Mouse (Mus musculus) CH12.LX (cell line): ENCODE measurements around the gene Gm49320. TPM values are rescaled to one million over a fixed set of nuclear protein-coding genes. Genes with fewer than 3 reads are reported as not detected.
A peak's percentile ranks its signal among the peaks of the same experiment; 100 is the strongest.

Experiments
- DNase-seq: peaks from one replicate; pipeline ENCODE4 v3.0.0-alpha.2; 2013; ENCODE audit errors: extremely low read depth
- H3K27ac ChIP-seq: 2 replicates; pipeline ENCODE4 v1.5.1; 2012; ENCODE audit warnings: low read depth, mild to moderate bottlenecking, control low read depth, moderate library complexity; ENCODE audit not compliant: insufficient read depth
- H3K27me3 ChIP-seq: replicated peaks from 2 replicates; pipeline ENCODE3; 2012; ENCODE audit warnings: inconsistent platforms
- H3K36me3 ChIP-seq, 2 experiments: replicated peaks in 1 of 2; 2 replicates each; pipeline versions ENCODE3 to v1.6.1; 2012; ENCODE audit warnings: inconsistent platforms in 1 of 2, low read length in 1 of 2, mild to moderate bottlenecking in 1 of 2, mixed read lengths in 1 of 2, moderate library complexity in 1 of 2; ENCODE audit not compliant: control insufficient read depth in 1 of 2, insufficient read depth in 1 of 2
- H3K4me1 ChIP-seq, 2 experiments: 2 replicates each; pipeline ENCODE4 v1.6.1; 2012; ENCODE audit warnings: inconsistent platforms in 1 of 2, moderate library complexity in 1 of 2; ENCODE audit not compliant: insufficient read depth in 2 of 2, control insufficient read depth in 1 of 2
- H3K4me2 ChIP-seq: 2 replicates; pipeline ENCODE4 v1.6.1; 2012; ENCODE audit warnings: low read depth, mild to moderate bottlenecking, control low read depth; ENCODE audit not compliant: poor library complexity, insufficient read depth, severe bottlenecking
- H3K4me3 ChIP-seq, 3 experiments: fragments of 150-350 bp in 1 of 3; sonication (generic) in 1 of 3; replicated peaks in 1 of 3; 2 replicates each; pipeline versions ENCODE3 to v1.5.1; 2011 to 2012; ENCODE audit warnings: low read depth in 2 of 3, low read length in 2 of 3, mild to moderate bottlenecking in 2 of 3, moderate library complexity in 2 of 3, control low read depth in 1 of 3, improper control_type of control experiment in 1 of 3, inconsistent platforms in 1 of 3, mixed read lengths in 1 of 3; ENCODE audit not compliant: poor library complexity in 1 of 3
- H3K79me2 ChIP-seq: replicated peaks from 2 replicates; pipeline ENCODE4 v1.6.1; 2012; ENCODE audit warnings: mild to moderate bottlenecking, moderate library complexity; ENCODE audit not compliant: control insufficient read depth, poor library complexity, insufficient read depth, severe bottlenecking; ENCODE audit errors: extremely low read depth
- H3K9ac ChIP-seq: 2 replicates; pipeline ENCODE4 v1.6.1; 2012; ENCODE audit warnings: low read depth, mild to moderate bottlenecking, control low read depth, moderate library complexity; ENCODE audit not compliant: insufficient read depth
- H3K9me3 ChIP-seq: replicated peaks from 2 replicates; pipeline ENCODE3; 2012; ENCODE audit warnings: low read length, inconsistent platforms, mixed read lengths
- BHLHE40 ChIP-seq: IDR thresholded peaks from 2 replicates; pipeline ENCODE4 v1.6.1; 2011; ENCODE audit warnings: mild to moderate bottlenecking, low read depth, low read length, improper control_type of control experiment
- ELF1 ChIP-seq: IDR thresholded peaks from 2 replicates; pipeline ENCODE4 v1.6.1; 2014; ENCODE audit warnings: low read depth, mild to moderate bottlenecking, inconsistent platforms, low read length, improper control_type of control experiment
- HCFC1 ChIP-seq: IDR thresholded peaks from 2 replicates; pipeline ENCODE4 v1.6.1; 2012; ENCODE audit warnings: low read depth, mild to moderate bottlenecking, inconsistent platforms, low read length, improper control_type of control experiment
- MXI1 ChIP-seq: IDR thresholded peaks from 2 replicates; pipeline ENCODE4 v1.6.1; 2011; ENCODE audit warnings: mild to moderate bottlenecking, low read depth, low read length, improper control_type of control experiment
- NRF1 ChIP-seq: IDR thresholded peaks from 2 replicates; pipeline ENCODE4 v1.6.1; 2014; ENCODE audit warnings: low read depth, mild to moderate bottlenecking, inconsistent platforms, low read length, improper control_type of control experiment, moderate library complexity
- POLR2AphosphoS2 ChIP-seq: IDR thresholded peaks from 2 replicates; pipeline ENCODE4 v1.6.1; 2011; ENCODE audit warnings: low read depth, low read length, improper control_type of control experiment
- SIN3A ChIP-seq: IDR thresholded peaks from 2 replicates; pipeline ENCODE4 v1.6.1; 2012; ENCODE audit warnings: low read length, improper control_type of control experiment, inconsistent platforms
- TBP ChIP-seq: conservative IDR thresholded peaks from 2 replicates; pipeline ENCODE4 v1.6.1; 2011; ENCODE audit warnings: low read depth, low read length, improper control_type of control experiment
- TCF12 ChIP-seq: IDR thresholded peaks from 2 replicates; pipeline ENCODE4 v1.6.1; 2014; ENCODE audit warnings: low read depth, mild to moderate bottlenecking, inconsistent platforms, low read length, improper control_type of control experiment
- UBTF ChIP-seq: IDR thresholded peaks from 2 replicates; pipeline ENCODE4 v1.6.1; 2012; ENCODE audit warnings: low read depth, mild to moderate bottlenecking, inconsistent platforms, low read length, improper control_type of control experiment, moderate library complexity
- ZC3H11A ChIP-seq: IDR thresholded peaks from 2 replicates; pipeline ENCODE4 v1.6.1; 2012; ENCODE audit warnings: low read depth, mild to moderate bottlenecking, inconsistent platforms, low read length, improper control_type of control experiment
- dilution Hi-C: fragments of 300-500 bp; cut with MboI; formaldehyde crosslinking; loops from 2 replicates; pipeline ENCODE4 v1.14.3; 2020; ENCODE audit warnings: low sequenced_read_pairs; ENCODE audit not compliant: extremely low pct_unique_long_range_greater_than_20kb, extremely low pct_ligation_motif_present
- in situ Hi-C: fragments of 300-500 bp; cut with MboI; formaldehyde crosslinking; loops from 3 replicates; pipeline ENCODE4 v1.14.3; 2019; ENCODE audit warnings: low sequenced_read_pairs, low pct_ligation_motif_present, low pct_unique_long_range_greater_than_20kb, mixed read lengths
- polyA plus RNA-seq: library from polyadenylated mRNA; unstranded; fragments of >175 nt; gene quantifications from 2 replicates; pipeline ENCODE4 v1.2.1, GENCODE M21; 2012; ENCODE audit warnings: low read depth; ENCODE audit not compliant: insufficient read length
- total RNA-seq, 2 experiments: library from RNA; depleted of rRNA; stranded (reverse); fragments of 300-350 nt in 1 of 2; fragments of >200 nt in 1 of 2; gene quantifications; 2 replicates each; pipeline ENCODE4 v1.2.3; 2012 to 2014

Gene Gm49320
- total and polyA plus RNA-seq, 3 experiments: 0.08 to 0.23 (median 0.08) TPM

- Histone ChIP-seq H3K9me3 (no peaks in the 10 kb centered on the region), H3K27me3 (peaks cover 25% of the 10 kb centered on the region), H3K9ac (no peak overlapping the region), H3K4me2 (no peak overlapping the region), H3K79me2 (no peaks in the 10 kb centered on the region), H3K4me3 (no peak overlapping the region)
- in situ Hi-C loops: no loop called here
- dilution Hi-C loops: no loop called here
- DNase-seq: no peak
- TF ChIP-seq MXI1: no peak
- TF ChIP-seq BHLHE40: no peak
- no peak for TF ChIP-seq NRF1
- TF ChIP-seq HCFC1: no peak
- no peak for TF ChIP-seq POLR2AphosphoS2
- TF ChIP-seq UBTF: no peak
- TF ChIP-seq, all 38 proteins: peak for 0
- peaks cover 0 to 4% of the 10 kb centered on the region in 2 experiments; a peak in 1 of 4 replicates for H3K4me1 ChIP-seq
- no peak overlapping the region for H3K27ac ChIP-seq
- H3K36me3 ChIP-seq: no peaks in the 10 kb centered on the region
Measured at GRCm38 (mm10) chr8:4230612-4231351, 7.9 kb upstream of the Gm49320 start.

GRCm38 (mm10) chr8:4237814-4238433, 741 bp upstream of the Gm49320 start:
- H3K27me3 ChIP-seq: peaks cover 13% of the 10 kb centered on the region
- peak overlapping the region; percentile 68 to 77 (median 72) for H3K4me3 ChIP-seq
- peak overlapping the region; percentile 48 for H3K4me2 ChIP-seq
- H3K27ac ChIP-seq: peak overlapping the region; percentile 89
- H3K79me2 ChIP-seq: peaks cover 23% of the 10 kb centered on the region
- H3K9me3 ChIP-seq: no peaks in the 10 kb centered on the region
- peak overlapping the region; percentile 84 for H3K9ac ChIP-seq
- H3K4me1 ChIP-seq: peaks cover 7 to 28% of the 10 kb centered on the region in 2 experiments; a peak in 3 of 4 replicates
- H3K36me3 ChIP-seq: peaks cover 14 to 33% of the 10 kb centered on the region in 2 experiments
- dilution Hi-C loops: no loop called here
- peak; percentile 38 for DNase-seq
- TF ChIP-seq ZC3H11A: no peak
- peak; percentile 56; the same call in 1 of the 2 replicates for TF ChIP-seq TCF12
- peak; percentile 54; the same call in 1 of the 2 replicates for TF ChIP-seq SIN3A
- TF ChIP-seq TBP: peak; percentile 88
- TF ChIP-seq ELF1: peak; percentile 44; the same call in 1 of the 2 replicates
- in situ Hi-C loops: no loop called here
